In genomic region chr10:22819871-22820590, GRCm38 (mm10) we compare ENCODE assay signal across 9 mouse cellular contexts. TPM values are rescaled to one million over a fixed set of nuclear protein-coding genes. Genes with fewer than 3 reads are reported as not detected.
A peak's percentile ranks its signal among the peaks of the same experiment; 100 is the strongest.
DNase-seq lines count a peak whose midpoint lies in the region; ATAC-seq lines count a peak whose summit lies in the region.
"Had no signal": no experiment of that assay in that cellular context is flagged by ENCODE, and none has a peak within 500 bp of the region (broad histone marks: within the 10 kb centered on the region; RNA-seq: fewer than 3 reads in every experiment).

TSS of gene Tcf21 (minus strand) at chr10:22820174.

- H3K4me2 ChIP-seq in embryonic facial prominence, embryonic 15.5 days (replicated peaks) = peak within 1 kb of the TSS; percentile 21; the same call in 1 of the 2 replicates
- peak within 1 kb of the TSS; percentile 49 for H3K4me2 ChIP-seq in intestine, embryonic 14.5 days (ENCODE audit: low read length)
- peak within 1 kb of the TSS; percentile 6; the same call in 1 of the 2 replicates for H3K4me2 ChIP-seq in liver, embryonic 12.5 days
- H3K4me2 ChIP-seq in stomach, embryonic 15.5 days = peak within 1 kb of the TSS; percentile 37

- H3K4me1 ChIP-seq in embryonic facial prominence, embryonic 15.5 days = peaks cover 19% of the 10 kb centered on the region; the same call in 1 of the 2 replicates
- H3K4me1 ChIP-seq in intestine, embryonic 14.5 days (replicated peaks; ENCODE audit: control insufficient read depth, insufficient read depth, low read length) = peaks cover 24% of the 10 kb centered on the region
- H3K4me1 ChIP-seq in liver, embryonic 12.5 days = no peaks in the 10 kb centered on the region
- no peaks in the 10 kb centered on the region; the same call in 1 of the 2 replicates for H3K4me1 ChIP-seq in stomach, embryonic 15.5 days

- no peaks in the 10 kb centered on the region for H3K9me3 ChIP-seq in embryonic facial prominence, embryonic 15.5 days (replicated peaks)
- H3K9me3 ChIP-seq in intestine, embryonic 14.5 days (ENCODE audit: control insufficient read depth, low read length) = no peaks in the 10 kb centered on the region
- H3K9me3 ChIP-seq in liver, embryonic 12.5 days (replicated peaks) = no peaks in the 10 kb centered on the region
- no peaks in the 10 kb centered on the region for H3K9me3 ChIP-seq in stomach, embryonic 15.5 days

- DNase-seq in adrenal gland, postnatal 10 days = peak; percentile 13
- DNase-seq in intestine, embryonic 14.5 days (ENCODE audit: low spot score) = peak; percentile 85
- no peak for DNase-seq in cerebellum, postnatal 25 days
- DNase-seq in gastrocnemius, adult 18-20 months (ENCODE audit: low spot score) = no peak
- no peak for DNase-seq in right cerebral cortex, adult 2 months (ENCODE audit: low spot score in 2 of 2)

- ATAC-seq in embryonic facial prominence, embryonic 15.5 days (ENCODE audit: insufficient number of reproducible peaks, low FRiP score, low TSS enrichment, low read depth) = no peak
- ATAC-seq in intestine, embryonic 14.5 days (replicated peaks; ENCODE audit: low FRiP score, low TSS enrichment, low read depth) = peak; percentile 71
- no peak for ATAC-seq in liver, embryonic 12.5 days
- ATAC-seq in stomach, embryonic 15.5 days (ENCODE audit: insufficient read depth, low FRiP score, low read depth) = peak; percentile 83

- peak within 1 kb of the TSS; percentile 24 for H3K4me3 ChIP-seq in embryonic facial prominence, embryonic 15.5 days (replicated peaks)
- peak within 1 kb of the TSS; percentile 76 for H3K4me3 ChIP-seq in intestine, embryonic 14.5 days (ENCODE audit: low read depth, low read length)
- peak within 1 kb of the TSS; percentile 39 for H3K4me3 ChIP-seq in liver, embryonic 12.5 days
- peak within 1 kb of the TSS; percentile 60 for H3K4me3 ChIP-seq in stomach, embryonic 15.5 days (replicated peaks)
- H3K4me3 ChIP-seq: myocyte had no signal

- no peaks in the 10 kb centered on the region for H3K36me3 ChIP-seq in embryonic facial prominence, embryonic 15.5 days
- H3K36me3 ChIP-seq in intestine, embryonic 14.5 days (ENCODE audit: control insufficient read depth, insufficient read depth, low read length) = 0 out of 2 replicates have a peak, but pooled peaks cover 6% of the 10 kb centered on the region
- H3K36me3 ChIP-seq in liver, embryonic 12.5 days = no peaks in the 10 kb centered on the region
- H3K36me3 ChIP-seq in stomach, embryonic 15.5 days = no peaks in the 10 kb centered on the region

- H3K27ac ChIP-seq in embryonic facial prominence, embryonic 15.5 days (replicated peaks) = no peak within 1 kb of the TSS
- H3K27ac ChIP-seq in intestine, embryonic 14.5 days (ENCODE audit: low read depth) = peak within 1 kb of the TSS; percentile 99
- peak within 1 kb of the TSS; percentile 22; the same call in 1 of the 2 replicates for H3K27ac ChIP-seq in liver, embryonic 12.5 days
- peak within 1 kb of the TSS; percentile 94 for H3K27ac ChIP-seq in stomach, embryonic 15.5 days

- H3K9ac ChIP-seq in embryonic facial prominence, embryonic 15.5 days = no peak within 1 kb of the TSS
- H3K9ac ChIP-seq in intestine, embryonic 14.5 days (ENCODE audit: low read length) = peak within 1 kb of the TSS; percentile 100
- H3K9ac ChIP-seq in liver, embryonic 12.5 days = peak within 1 kb of the TSS; percentile 62
- peak within 1 kb of the TSS; percentile 65 for H3K9ac ChIP-seq in stomach, embryonic 15.5 days

- WGBS in embryonic facial prominence, embryonic 15.5 days = 4% methylated on average over 20 of the region's 20 CpGs
- 6% methylated on average over 20 of the region's 20 CpGs for WGBS in intestine, embryonic 14.5 days
- WGBS in liver, embryonic 12.5 days (ENCODE audit: insufficient replicate concordance) = 4% methylated on average over 20 of the region's 20 CpGs
- WGBS in stomach, embryonic 15.5 days = 2% methylated on average over 20 of the region's 20 CpGs

- H3K27me3 ChIP-seq in embryonic facial prominence, embryonic 15.5 days = peaks cover 91% of the 10 kb centered on the region
- H3K27me3 ChIP-seq in intestine, embryonic 14.5 days (replicated peaks; ENCODE audit: control insufficient read depth, insufficient read depth, low read length) = peaks cover 13% of the 10 kb centered on the region; the same call in 1 of the 2 replicates
- H3K27me3 ChIP-seq in liver, embryonic 12.5 days (replicated peaks) = peaks cover 83% of the 10 kb centered on the region
- H3K27me3 ChIP-seq in stomach, embryonic 15.5 days (replicated peaks) = 0 out of 2 replicates have a peak, but pooled peaks cover 2% of the 10 kb centered on the region

RNA-seq across cellular contexts. Expression of gene Tcf21, which starts in this region (rescaled TPM):
- 10 to 100 TPM; 16.5 to 17.0 TPM for total RNA-seq in adrenal gland, postnatal 10 days (2021)
- 3.0 and 3.3 TPM in 2 replicates for polyA plus RNA-seq in embryonic facial prominence, embryonic 15.5 days (2015; fragmentation: Nextera tagmentation; extraction: Ambion mirVana)
- 257 and 320 TPM in 2 replicates for polyA plus RNA-seq in intestine, embryonic 14.5 days (2014; fragmentation: Nextera tagmentation; extraction: Ambion mirVana)
- polyA plus RNA-seq in liver, embryonic 12.5 days (2016; fragmentation: Nextera tagmentation; extraction: Ambion mirVana) = 8.0 and 12.3 TPM in 2 replicates
- polyA plus RNA-seq in stomach, embryonic 15.5 days (2015; fragmentation: Nextera tagmentation; extraction: Ambion mirVana) = 211 and 218 TPM in 2 replicates
- not detected for total RNA-seq in gastrocnemius, adult 18-20 months (2021)
- polyA plus RNA-seq: myocyte had no signal

Comparison
In these comparisons a context has a peak if more than half of its experiments do, and no peak if none do; other contexts are left out.
1. RNA of gene Tcf21 (total RNA-seq): 16.5 to 17.0 TPM in adrenal gland, postnatal 10 days; not detected in gastrocnemius, adult 18-20 months; every median in the first group is over 10 times any median in the second.
2. RNA of gene Tcf21 (polyA plus RNA-seq): 257 to 320 TPM in intestine, embryonic 14.5 days and 211 to 218 TPM in stomach, embryonic 15.5 days; 8.0 to 12.3 TPM in liver, embryonic 12.5 days and 3.0 to 3.3 TPM in embryonic facial prominence, embryonic 15.5 days; every median in the first group is over 10 times any median in the second.
3. DNase-seq: peak in adrenal gland, postnatal 10 days (single experiment) and intestine, embryonic 14.5 days (single experiment); none in cerebellum, postnatal 25 days (0 of 2), gastrocnemius, adult 18-20 months (single experiment) and right cerebral cortex, adult 2 months (0 of 2).
4. ATAC-seq: peak in intestine, embryonic 14.5 days (single experiment) and stomach, embryonic 15.5 days (single experiment); none in embryonic facial prominence, embryonic 15.5 days (single experiment) and liver, embryonic 12.5 days (single experiment).
5. H3K4me3 ChIP-seq: peak in every context shown above with its lines; median percentile 76 in intestine, embryonic 14.5 days; 60 in stomach, embryonic 15.5 days; 39 in liver, embryonic 12.5 days; 24 in embryonic facial prominence, embryonic 15.5 days.
6. Peak in every context shown above with its lines, with median percentiles within 50 percentile points of each other: H3K4me2 ChIP-seq.